Mouse (Mus musculus) CH12.LX (cell line): ENCODE measurements around the gene Aup1. TPM values are rescaled to one million over a fixed set of nuclear protein-coding genes. Genes with fewer than 3 reads are reported as not detected.

Experiments used
- DNase-seq: peaks from one replicate; pipeline ENCODE4 v3.0.0-alpha.2; 2013; ENCODE audit errors: extremely low read depth
- H3K27ac ChIP-seq: 2 replicates; pipeline ENCODE4 v1.5.1; 2012; ENCODE audit warnings: low read depth, mild to moderate bottlenecking, control low read depth, moderate library complexity; ENCODE audit not compliant: insufficient read depth
- H3K27me3 ChIP-seq: replicated peaks from 2 replicates; pipeline ENCODE3; 2012; ENCODE audit warnings: inconsistent platforms
- H3K36me3 ChIP-seq, 2 experiments: replicated peaks in 1 of 2; 2 replicates each; pipeline versions ENCODE3 to v1.6.1; 2012; ENCODE audit warnings: inconsistent platforms in 1 of 2, low read length in 1 of 2, mild to moderate bottlenecking in 1 of 2, mixed read lengths in 1 of 2, moderate library complexity in 1 of 2; ENCODE audit not compliant: control insufficient read depth in 1 of 2, insufficient read depth in 1 of 2
- H3K4me1 ChIP-seq, 2 experiments: 2 replicates each; pipeline ENCODE4 v1.6.1; 2012; ENCODE audit warnings: inconsistent platforms in 1 of 2, moderate library complexity in 1 of 2; ENCODE audit not compliant: insufficient read depth in 2 of 2, control insufficient read depth in 1 of 2
- H3K4me2 ChIP-seq: 2 replicates; pipeline ENCODE4 v1.6.1; 2012; ENCODE audit warnings: low read depth, mild to moderate bottlenecking, control low read depth; ENCODE audit not compliant: poor library complexity, insufficient read depth, severe bottlenecking
- H3K4me3 ChIP-seq, 3 experiments: fragments of 150-350 bp in 1 of 3; sonication (generic) in 1 of 3; replicated peaks in 1 of 3; 2 replicates each; pipeline versions ENCODE3 to v1.5.1; 2011 to 2012; ENCODE audit warnings: low read depth in 2 of 3, low read length in 2 of 3, mild to moderate bottlenecking in 2 of 3, moderate library complexity in 2 of 3, control low read depth in 1 of 3, improper control_type of control experiment in 1 of 3, inconsistent platforms in 1 of 3, mixed read lengths in 1 of 3; ENCODE audit not compliant: poor library complexity in 1 of 3
- H3K79me2 ChIP-seq: replicated peaks from 2 replicates; pipeline ENCODE4 v1.6.1; 2012; ENCODE audit warnings: mild to moderate bottlenecking, moderate library complexity; ENCODE audit not compliant: control insufficient read depth, poor library complexity, insufficient read depth, severe bottlenecking; ENCODE audit errors: extremely low read depth
- H3K9ac ChIP-seq: 2 replicates; pipeline ENCODE4 v1.6.1; 2012; ENCODE audit warnings: low read depth, mild to moderate bottlenecking, control low read depth, moderate library complexity; ENCODE audit not compliant: insufficient read depth
- H3K9me3 ChIP-seq: replicated peaks from 2 replicates; pipeline ENCODE3; 2012; ENCODE audit warnings: low read length, inconsistent platforms, mixed read lengths
- BHLHE40 ChIP-seq: IDR thresholded peaks from 2 replicates; pipeline ENCODE4 v1.6.1; 2011; ENCODE audit warnings: mild to moderate bottlenecking, low read depth, low read length, improper control_type of control experiment
- CHD2 ChIP-seq: IDR thresholded peaks from 2 replicates; pipeline ENCODE4 v1.6.1; 2011; ENCODE audit warnings: low read length, improper control_type of control experiment
- CTCF ChIP-seq, 2 experiments: IDR thresholded peaks in 1 of 2; conservative IDR thresholded peaks in 1 of 2; 2 replicates each; pipeline ENCODE4 v1.5.1; 2011 to 2012; ENCODE audit warnings: low read depth in 2 of 2, low read length in 2 of 2, improper control_type of control experiment in 1 of 2, inconsistent platforms in 1 of 2, mild to moderate bottlenecking in 1 of 2, moderate library complexity in 1 of 2
- E2F4 ChIP-seq: IDR thresholded peaks from 2 replicates; pipeline ENCODE4 v1.6.1; 2011; ENCODE audit warnings: low read depth, low read length, improper control_type of control experiment; ENCODE audit not compliant: insufficient replicate concordance
- EP300 ChIP-seq: IDR thresholded peaks from 2 replicates; pipeline ENCODE4 v1.6.1; 2011; ENCODE audit warnings: low read length, improper control_type of control experiment
- ETS1 ChIP-seq: conservative IDR thresholded peaks from 2 replicates; pipeline ENCODE4 v1.6.1; 2012; ENCODE audit warnings: low read depth, mild to moderate bottlenecking, inconsistent platforms, low read length, improper control_type of control experiment, moderate library complexity
- GABPA ChIP-seq: IDR thresholded peaks from 2 replicates; pipeline ENCODE4 v1.6.1; 2012; ENCODE audit warnings: low read depth, low read length, improper control_type of control experiment, inconsistent platforms; ENCODE audit not compliant: insufficient replicate concordance
- HCFC1 ChIP-seq: IDR thresholded peaks from 2 replicates; pipeline ENCODE4 v1.6.1; 2012; ENCODE audit warnings: low read depth, mild to moderate bottlenecking, inconsistent platforms, low read length, improper control_type of control experiment
- KAT2A ChIP-seq: IDR thresholded peaks from 2 replicates; pipeline ENCODE4 v1.6.1; 2012; ENCODE audit warnings: low read length, improper control_type of control experiment, inconsistent platforms; ENCODE audit not compliant: insufficient replicate concordance
- MAX ChIP-seq: IDR thresholded peaks from 2 replicates; pipeline ENCODE4 v1.6.1; 2011; ENCODE audit warnings: low read length, improper control_type of control experiment
- MAZ ChIP-seq: IDR thresholded peaks from 2 replicates; pipeline ENCODE4 v1.6.1; 2012; ENCODE audit warnings: low read depth, mild to moderate bottlenecking, inconsistent platforms, low read length, improper control_type of control experiment, moderate library complexity
- MXI1 ChIP-seq: IDR thresholded peaks from 2 replicates; pipeline ENCODE4 v1.6.1; 2011; ENCODE audit warnings: mild to moderate bottlenecking, low read depth, low read length, improper control_type of control experiment
- MYC ChIP-seq: IDR thresholded peaks from 2 replicates; pipeline ENCODE4 v1.6.1; 2011; ENCODE audit warnings: low read depth, mild to moderate bottlenecking, improper control_type of control experiment, low read length
- NELFE ChIP-seq: IDR thresholded peaks from 2 replicates; pipeline ENCODE4 v1.6.1; 2011; ENCODE audit warnings: low read depth, low read length, improper control_type of control experiment
- NRF1 ChIP-seq: IDR thresholded peaks from 2 replicates; pipeline ENCODE4 v1.6.1; 2014; ENCODE audit warnings: low read depth, mild to moderate bottlenecking, inconsistent platforms, low read length, improper control_type of control experiment, moderate library complexity
- PAX5 ChIP-seq: IDR thresholded peaks from 2 replicates; pipeline ENCODE4 v1.6.1; 2012; ENCODE audit warnings: low read length, inconsistent platforms, mixed read lengths
- POLR2A ChIP-seq: IDR thresholded peaks from 2 replicates; pipeline ENCODE4 v1.6.1; 2011; ENCODE audit warnings: low read depth, mild to moderate bottlenecking, improper control_type of control experiment, low read length
- RAD21 ChIP-seq: IDR thresholded peaks from 2 replicates; pipeline ENCODE4 v1.6.1; 2011; ENCODE audit warnings: low read depth, mild to moderate bottlenecking, low read length, improper control_type of control experiment, moderate library complexity
- RCOR1 ChIP-seq: conservative IDR thresholded peaks from 2 replicates; pipeline ENCODE4 v1.6.1; 2012; ENCODE audit warnings: low read depth, mild to moderate bottlenecking, inconsistent platforms, low read length, improper control_type of control experiment
- SMC3 ChIP-seq: IDR thresholded peaks from 2 replicates; pipeline ENCODE4 v1.6.1; 2011; ENCODE audit warnings: low read depth, low read length, improper control_type of control experiment
- TCF12 ChIP-seq: IDR thresholded peaks from 2 replicates; pipeline ENCODE4 v1.6.1; 2014; ENCODE audit warnings: low read depth, mild to moderate bottlenecking, inconsistent platforms, low read length, improper control_type of control experiment
- UBTF ChIP-seq: IDR thresholded peaks from 2 replicates; pipeline ENCODE4 v1.6.1; 2012; ENCODE audit warnings: low read depth, mild to moderate bottlenecking, inconsistent platforms, low read length, improper control_type of control experiment, moderate library complexity
- USF2 ChIP-seq: conservative IDR thresholded peaks from 2 replicates; pipeline ENCODE4 v1.6.1; 2011; ENCODE audit warnings: low read depth, low read length, improper control_type of control experiment
- ZC3H11A ChIP-seq: IDR thresholded peaks from 2 replicates; pipeline ENCODE4 v1.6.1; 2012; ENCODE audit warnings: low read depth, mild to moderate bottlenecking, inconsistent platforms, low read length, improper control_type of control experiment
- ZKSCAN1 ChIP-seq: IDR thresholded peaks from 2 replicates; pipeline ENCODE4 v1.6.1; 2012; ENCODE audit warnings: low read depth, inconsistent platforms, low read length, improper control_type of control experiment, borderline replicate concordance
- ZMIZ1 ChIP-seq: IDR thresholded peaks from 2 replicates; pipeline ENCODE4 v1.6.1; 2012; ENCODE audit warnings: low read depth, mild to moderate bottlenecking, inconsistent platforms, low read length, improper control_type of control experiment
- dilution Hi-C: fragments of 300-500 bp; cut with MboI; formaldehyde crosslinking; loops from 2 replicates; pipeline ENCODE4 v1.14.3; 2020; ENCODE audit warnings: low sequenced_read_pairs; ENCODE audit not compliant: extremely low pct_unique_long_range_greater_than_20kb, extremely low pct_ligation_motif_present
- in situ Hi-C: fragments of 300-500 bp; cut with MboI; formaldehyde crosslinking; loops from 3 replicates; pipeline ENCODE4 v1.14.3; 2019; ENCODE audit warnings: low sequenced_read_pairs, low pct_ligation_motif_present, low pct_unique_long_range_greater_than_20kb, mixed read lengths
- polyA plus RNA-seq: library from polyadenylated mRNA; unstranded; fragments of >175 nt; gene quantifications from 2 replicates; pipeline ENCODE4 v1.2.1, GENCODE M21; 2012; ENCODE audit warnings: low read depth; ENCODE audit not compliant: insufficient read length
- total RNA-seq, 2 experiments: library from RNA; depleted of rRNA; stranded (reverse); fragments of 300-350 nt in 1 of 2; fragments of >200 nt in 1 of 2; gene quantifications; 2 replicates each; pipeline ENCODE4 v1.2.3; 2012 to 2014

Aup1 gene
- total and polyA plus RNA-seq, 3 experiments = 119 to 324 (median 240) TPM

DNA sequence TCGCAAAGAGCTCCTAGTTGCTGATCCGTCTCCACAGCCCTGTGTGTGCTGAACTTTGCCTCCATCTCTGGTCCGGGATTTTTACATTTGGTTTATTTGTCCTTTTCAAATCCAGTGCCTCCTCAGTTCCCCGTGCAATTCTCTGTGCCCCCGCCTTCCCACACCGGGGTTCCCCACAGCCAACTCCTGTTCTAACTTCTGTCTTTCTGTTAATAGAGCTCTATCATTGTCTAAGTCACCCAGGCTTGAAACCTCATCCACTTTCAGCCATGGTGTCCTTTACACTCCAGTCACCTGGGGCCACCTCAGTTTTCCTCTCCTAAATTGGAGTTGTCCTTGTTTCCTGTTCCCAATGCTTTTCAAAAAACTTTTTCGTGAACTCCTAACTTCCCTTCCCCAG, 43.1 kb upstream of the Aup1 start:
- no peak overlapping the region for H3K9ac ChIP-seq
- no peak overlapping the region for H3K27ac ChIP-seq
- DNase-seq = no peak
- H3K4me2 ChIP-seq = no peak overlapping the region
- H3K4me1 ChIP-seq = peaks cover 3 to 75% of the 10 kb centered on the region in 2 experiments; a peak in 3 of 4 replicates
- H3K27me3 ChIP-seq = no peaks in the 10 kb centered on the region
- H3K36me3 ChIP-seq = no peaks in the 10 kb centered on the region
- TF ChIP-seq NRF1 = no peak
- TF ChIP-seq BHLHE40 = no peak
- TF ChIP-seq KAT2A = no peak
- no peak for TF ChIP-seq RAD21
- TF ChIP-seq MXI1 = no peak
- no peak for TF ChIP-seq E2F4
- no peak for TF ChIP-seq NELFE
- TF ChIP-seq USF2 = no peak
- no peak for TF ChIP-seq TCF12
- TF ChIP-seq POLR2A = no peak
- no peak for TF ChIP-seq ZKSCAN1
- TF ChIP-seq MYC = no peak
- TF ChIP-seq ETS1 = no peak
- no peak for TF ChIP-seq MAZ
- no peak for TF ChIP-seq HCFC1
- no peak for TF ChIP-seq MAX
- H3K4me3 ChIP-seq = no peak overlapping the region
- dilution Hi-C loops = no loop called here
- in situ Hi-C loops = no loop called here
- H3K9me3 ChIP-seq = peaks cover 3% of the 10 kb centered on the region
- H3K79me2 ChIP-seq = no peaks in the 10 kb centered on the region

DNA sequence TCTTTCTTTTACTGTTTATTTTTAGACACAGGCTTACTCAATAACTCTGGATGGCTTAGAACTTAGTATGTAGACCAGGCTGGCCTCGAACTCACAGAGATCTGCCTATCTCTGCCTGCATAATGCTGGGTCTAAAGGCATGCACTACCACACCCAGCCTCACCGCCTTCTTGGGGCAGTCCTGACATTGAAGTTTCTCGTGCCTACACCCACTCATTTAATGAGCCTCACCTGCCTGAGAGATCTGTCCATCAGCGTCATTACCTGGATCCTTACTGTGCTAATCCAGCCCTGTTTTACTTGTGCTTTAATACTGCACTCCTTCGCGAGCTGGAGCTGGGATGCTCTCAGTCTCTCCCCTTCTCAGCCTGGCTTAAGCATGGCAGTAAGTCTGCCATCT, 42.6 kb upstream of the Aup1 start:
- in situ Hi-C loops (no loop called here), dilution Hi-C loops (no loop called here)
- Histone ChIP-seq H3K9ac (no peak overlapping the region), H3K36me3 (no peaks in the 10 kb centered on the region), H3K79me2 (no peaks in the 10 kb centered on the region), H3K9me3 (peaks cover 3% of the 10 kb centered on the region), H3K4me1 (peaks cover 4 to 76% of the 10 kb centered on the region in 2 experiments; a peak in 3 of 4 replicates), H3K4me2 (no peak overlapping the region), H3K4me3 (no peak overlapping the region), H3K27ac (no peak overlapping the region), H3K27me3 (no peaks in the 10 kb centered on the region)
- no peak for TF ChIP-seq TCF12
- DNase-seq = no peak

DNA sequence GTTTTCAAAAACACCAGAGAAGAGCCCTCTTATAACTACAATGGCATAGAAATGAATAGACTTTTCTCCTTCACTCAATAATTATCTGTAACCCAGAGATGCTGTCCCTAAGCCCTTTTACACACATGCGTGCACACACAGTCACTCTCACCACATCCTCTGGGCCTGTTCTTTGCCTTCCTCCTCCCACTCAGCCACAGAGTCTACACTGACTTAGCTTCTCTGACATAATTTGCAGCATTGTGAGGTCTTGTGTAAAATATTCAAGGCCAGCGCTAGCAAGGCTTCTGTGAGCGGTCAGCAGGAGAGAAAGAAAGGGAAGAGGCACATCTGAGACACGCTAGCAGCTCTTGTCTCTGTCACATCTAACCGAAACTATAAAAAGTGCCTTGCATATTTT, 40.9 kb upstream of the Aup1 start:
- no peak overlapping the region for H3K9ac ChIP-seq
- peak; percentile 58 for DNase-seq
- TF ChIP-seq NRF1 (no peak), SMC3 (no peak), ZC3H11A (no peak), RCOR1 (no peak), POLR2A (no peak), MAX (no peak), USF2 (no peak), MYC (0 out of 2 replicates have a peak, but pooled peaks have one; percentile 22), GABPA (no peak), UBTF (no peak), PAX5 (no peak), ZMIZ1 (no peak), CTCF (conservative IDR thresholded peaks at IDR 0.05 in 1 of 2, IDR thresholded peaks at IDR 0.05 in 1 of 2; ENCODE audit: low read depth in 2 of 2, low read length in 2 of 2) (no peak), CHD2 (no peak), ETS1 (0 out of 2 replicates have a peak, but pooled peaks have one; percentile 23), EP300 (0 out of 2 replicates have a peak, but pooled peaks have one; percentile 16), ZKSCAN1 (no peak), BHLHE40 (peak; percentile 25; the same call in 1 of the 2 replicates), RAD21 (no peak)

More for the DNA sequence above, 40.9 kb upstream of the Aup1 start:
- H3K27me3 ChIP-seq = no peaks in the 10 kb centered on the region
- H3K4me1 ChIP-seq = peaks cover 3 to 82% of the 10 kb centered on the region in 2 experiments; a peak in 3 of 4 replicates
- dilution Hi-C loops = no loop called here
- no peak overlapping the region for H3K27ac ChIP-seq
- no peaks in the 10 kb centered on the region for H3K79me2 ChIP-seq
- no peaks in the 10 kb centered on the region for H3K36me3 ChIP-seq
- no peak overlapping the region for H3K4me2 ChIP-seq
- peaks cover 3% of the 10 kb centered on the region for H3K9me3 ChIP-seq
- in situ Hi-C loops = no loop called here
- no peak overlapping the region for H3K4me3 ChIP-seq
